Mouse (Mus musculus) adrenal gland, adult (tissue): ENCODE results near the gene Pole.

Experiments
- DNase-seq, 2 experiments: peaks; one replicate each; pipeline ENCODE4 v3.0.0; 2022 to 2023; ENCODE audit warnings: low spot score in 1 of 2; ENCODE audit not compliant: inconsistent age in 2 of 2

Pole gene

GRCm38 (mm10) chr5:110285770-110286445, at the start of gene Pole, which contains the start of gene Pxmp2:
Gene Pole (plus strand): TSS chr5:110286306.
Gene Pxmp2 (minus strand): TSS chr5:110286186.
- DNase-seq: peak; percentile 89 to 95

GRCm38 (mm10) chr5:110244091-110244490, 42.0 kb upstream of the Pole start:
- DNase-seq: no peak

- no peak for DNase-seq
Observed at GRCm38 (mm10) chr5:110266941-110267340, 19.2 kb upstream of the Pole start.

- DNase-seq: peak; percentile 88 to 95
Observed at GRCm38 (mm10) chr5:110269141-110270101, 16.7 kb upstream of the Pole start, which contains the start of gene Pgam5. Gene Pgam5 (minus strand): TSS chr5:110269913.

- DNase-seq: no peak
Observed at GRCm38 (mm10) chr5:110270242-110270641, 15.9 kb upstream of the Pole start.

- no peak for DNase-seq
Observed at GRCm38 (mm10) chr5:110274147-110274546, 12.0 kb upstream of the Pole start.

GRCm38 (mm10) chr5:110274846-110275245, 11.3 kb upstream of the Pole start:
- DNase-seq: no peak

GRCm38 (mm10) chr5:110276391-110276790, 9.7 kb upstream of the Pole start:
- no peak for DNase-seq

GRCm38 (mm10) chr5:110276910-110277309, 9.2 kb upstream of the Pole start:
- no peak for DNase-seq

- no peak for DNase-seq
Observed at GRCm38 (mm10) chr5:110281984-110282383, 4.1 kb upstream of the Pole start.

GRCm38 (mm10) chr5:110284536-110284935, 1.6 kb upstream of the Pole start:
- DNase-seq: peak; percentile 33 to 73

GRCm38 (mm10) chr5:110285156-110285555, 950 bp upstream of the Pole start:
- DNase-seq: peak in 1 of 2 experiments; percentile 51

- DNase-seq: no peak
Observed at GRCm38 (mm10) chr5:110286446-110287083, 459 bp downstream of the Pole start.

- DNase-seq: no peak
Observed at GRCm38 (mm10) chr5:110287084-110287475, 974 bp downstream of the Pole start.

- no peak for DNase-seq
Observed at GRCm38 (mm10) chr5:110291649-110292048, 5.5 kb downstream of the Pole start.

- no peak for DNase-seq
Observed at GRCm38 (mm10) chr5:110296637-110297036, 10.5 kb downstream of the Pole start.

- no peak for DNase-seq
Observed at GRCm38 (mm10) chr5:110300591-110300990, 14.5 kb downstream of the Pole start.

GRCm38 (mm10) chr5:110308861-110309260, 22.8 kb downstream of the Pole start:
- DNase-seq: no peak

- no peak for DNase-seq
Observed at GRCm38 (mm10) chr5:110313127-110313526, 27.0 kb downstream of the Pole start.

- no peak for DNase-seq
Observed at GRCm38 (mm10) chr5:110330508-110330907, 44.4 kb downstream of the Pole start.

- no peak for DNase-seq
Observed at GRCm38 (mm10) chr5:110338792-110339191, 52.7 kb downstream of the Pole start.
